In the genomic region with DNA sequence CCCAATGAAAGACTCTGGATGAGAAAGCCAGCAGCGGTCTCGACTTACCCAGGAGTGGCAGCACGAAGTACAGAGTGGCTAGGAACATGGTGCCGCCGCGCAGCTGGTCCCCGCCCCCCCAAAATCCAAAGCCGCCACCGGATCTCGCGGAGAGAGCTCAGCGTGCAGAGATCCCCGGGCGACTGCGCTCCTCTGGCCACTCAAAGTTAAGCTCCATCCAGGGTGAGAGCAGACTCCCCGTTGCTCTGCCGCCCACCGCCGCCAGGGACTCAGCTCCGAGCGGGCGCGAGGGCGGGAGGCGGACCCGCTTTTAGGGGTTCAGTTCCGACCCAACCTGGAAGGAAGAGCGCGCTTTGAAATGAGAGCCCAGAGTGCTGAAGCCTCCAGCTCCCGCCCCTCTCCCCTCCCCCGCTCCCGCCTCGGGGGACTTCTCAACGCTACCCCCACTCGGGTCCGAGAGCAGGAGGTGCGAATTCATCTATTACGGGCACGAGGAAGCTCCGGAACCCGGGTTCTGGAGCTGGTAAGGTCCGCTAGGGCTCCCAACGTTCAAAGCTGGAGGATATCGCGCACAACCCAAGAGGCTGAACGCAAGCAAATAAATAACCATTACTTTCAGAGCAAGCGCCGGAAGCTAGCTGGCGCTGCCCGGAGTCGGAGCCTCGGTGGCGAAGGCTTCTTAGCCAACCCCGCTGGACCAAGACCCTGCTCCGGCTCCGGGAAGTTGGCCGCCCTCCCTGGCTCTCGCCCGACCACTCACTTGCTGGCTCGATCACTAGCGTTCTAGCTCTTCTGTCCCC, we compare ENCODE assay signal across 8 mouse cellular contexts. TPM values are rescaled to one million over a fixed set of nuclear protein-coding genes. Genes with fewer than 3 reads are reported as not detected.
A peak's percentile ranks its signal among the peaks of the same experiment; 100 is the strongest.
DNase-seq lines count a peak whose midpoint lies in the region; ATAC-seq and TF ChIP-seq lines count a peak whose summit lies in the region.

No protein-coding gene starts in this region.

- peak overlapping the region; percentile 91 for H3K4me2 ChIP-seq in hindbrain, embryonic 15.5 days

- H3K27me3 ChIP-seq in hindbrain, embryonic 15.5 days, result 0 out of 2 replicates have a peak, but pooled peaks cover 5% of the 10 kb centered on the region

- WGBS in hindbrain, embryonic 15.5 days, result under 1% methylated on average over 61 of the region's 61 CpGs

- peak; percentile 55 for DNase-seq in Muller cell, postnatal 12 days (ENCODE audit: inconsistent ontology term)
- peak; percentile 74 for DNase-seq in brain, embryonic 14.5 days (ENCODE audit: low read depth)
- peak; percentile 66 for DNase-seq in gastrocnemius, adult 2 months
- peak; percentile 43 to 57 for DNase-seq in left cerebral cortex, adult 18-20 months (ENCODE audit: low spot score in 2 of 2)
- peak; percentile 33 for DNase-seq in lung, postnatal 36 days
- DNase-seq in right cerebral cortex, adult 18-20 months, result peak; percentile 55
- DNase-seq in adipocyte (ENCODE audit: low spot score), result no peak

- ATAC-seq in hindbrain, embryonic 15.5 days (ENCODE audit: low FRiP score, low read depth), result peak; percentile 27

- H3K4me1 ChIP-seq in hindbrain, embryonic 15.5 days (replicated peaks), result peaks cover 60% of the 10 kb centered on the region

- peak overlapping the region; percentile 56 for H3K27ac ChIP-seq in gastrocnemius, adult 2 months
- H3K27ac ChIP-seq in hindbrain, embryonic 15.5 days (replicated peaks), result peak overlapping the region; percentile 80

- H3K9ac ChIP-seq in hindbrain, embryonic 15.5 days, result peak overlapping the region; percentile 55

- no peak for TF ChIP-seq POLR2A in brain, embryonic 14.5 days (IDR thresholded peaks at IDR 0.05; ENCODE audit: borderline replicate concordance, extremely low read depth, insufficient read depth, insufficient read length, poor library complexity, severe bottlenecking)

- H3K9me3 ChIP-seq in hindbrain, embryonic 15.5 days, result no peaks in the 10 kb centered on the region

- H3K4me3 ChIP-seq in gastrocnemius, adult 2 months, result peak overlapping the region; percentile 72
- H3K4me3 ChIP-seq in hindbrain, embryonic 15.5 days, result peak overlapping the region; percentile 50

- no peaks in the 10 kb centered on the region for H3K36me3 ChIP-seq in hindbrain, embryonic 15.5 days

- intact Hi-C loops in gastrocnemius, adult 2 months (cut with DNase I), result loop anchor here (5.0 kb wide), 1 partner anchor 157 kb away; no protein-coding TSS in a partner anchor

- TF ChIP-seq CTCF in brain, embryonic 14.5 days (IDR thresholded peaks at IDR 0.05; ENCODE audit: borderline replicate concordance, extremely low read depth, insufficient read depth, insufficient read length), result peak; percentile 41; the same call in 1 of the 2 replicates
- TF ChIP-seq CTCF in gastrocnemius, adult 2 months (IDR thresholded peaks at IDR 0.05), result no peak

RNA-seq across cellular contexts. Expression of a gene that starts 1.2 kb away (rescaled TPM):
- polyA plus RNA-seq in brain, embryonic 14.5 days (2012; rRNA removed), result 19.6 and 44.8 TPM in 2 replicates
- 1 to 10 TPM; 3.0 to 4.0 TPM for total RNA-seq in gastrocnemius, adult 2 months (2021)
- polyA plus RNA-seq in hindbrain, embryonic 15.5 days (2015; fragmentation: Nextera tagmentation; extraction: Ambion mirVana), result 39.8 and 39.9 TPM in 2 replicates
- 10 to 100 TPM; 30.8 to 36.6 TPM for total RNA-seq in left cerebral cortex, adult 18-20 months (2021)

RNA-seq across cellular contexts. Expression of a gene that starts 57.3 kb away (rescaled TPM):
- polyA plus RNA-seq in brain, embryonic 14.5 days (2012; rRNA removed), result not detected in 2 replicates
- total RNA-seq in gastrocnemius, adult 2 months (2021), result not detected
- not detected in 2 replicates for polyA plus RNA-seq in hindbrain, embryonic 15.5 days (2015; fragmentation: Nextera tagmentation; extraction: Ambion mirVana)
- total RNA-seq in left cerebral cortex, adult 18-20 months (2021), result not detected

Comparison
In these comparisons a context has a peak if more than half of its experiments do, and no peak if none do; other contexts are left out.
1. RNA of a gene that starts 1.2 kb away (total RNA-seq): 30.8 to 36.6 TPM in left cerebral cortex, adult 18-20 months; 3.0 to 4.0 TPM in gastrocnemius, adult 2 months; every median in the first group is over 4 times any median in the second.